Mouse (Mus musculus) CD4-positive, CD25-positive, alpha-beta regulatory T cell, adult 4 months (primary cell): ENCODE data around the gene Ttc7b. TPM values are rescaled to one million over a fixed set of nuclear protein-coding genes. Genes with fewer than 3 reads are reported as not detected.

Experiments used
- ATAC-seq: one replicate; pipeline ENCODE4 v1.8.0; 2017
- polyA plus RNA-seq, 2 experiments: library from polyadenylated mRNA; unstranded; fragments of 100-300 nt; shearing (Covaris generic); gene quantifications; one replicate each; pipeline ENCODE4 v1.2.1; 2017

Ttc7b gene
- polyA plus RNA-seq, 2 experiments from 2014 or later, result 3.4 to 5.1 TPM

- no peak for ATAC-seq
These were observed 142.4 kb downstream of the Ttc7b start for GRCm38 (mm10) chr12:100378266-100378665.

- ATAC-seq, result no peak
These were observed 142.8 kb downstream of the Ttc7b start for GRCm38 (mm10) chr12:100377791-100378190.

- no peak for ATAC-seq
These were observed 144.8 kb downstream of the Ttc7b start for GRCm38 (mm10) chr12:100375801-100376200.

GRCm38 (mm10) chr12:100372785-100373184 lies 147.8 kb downstream of the Ttc7b start:
- ATAC-seq, result no peak

- ATAC-seq, result no peak
These were observed 148.6 kb downstream of the Ttc7b start for GRCm38 (mm10) chr12:100372015-100372414.

- no peak for ATAC-seq
These were observed 150.8 kb downstream of the Ttc7b start for GRCm38 (mm10) chr12:100369786-100370185.

- ATAC-seq, result no peak
These were observed 151.4 kb downstream of the Ttc7b start for GRCm38 (mm10) chr12:100369220-100369619.

- no peak for ATAC-seq
These were observed 159.3 kb downstream of the Ttc7b start for GRCm38 (mm10) chr12:100361330-100361729.

GRCm38 (mm10) chr12:100358040-100358620 lies 162.5 kb downstream of the Ttc7b start:
- no peak for ATAC-seq

- ATAC-seq, result no peak
These were observed 164.2 kb downstream of the Ttc7b start for GRCm38 (mm10) chr12:100356407-100356806.

GRCm38 (mm10) chr12:100355565-100355964 lies 165.1 kb downstream of the Ttc7b start:
- ATAC-seq, result no peak

GRCm38 (mm10) chr12:100353954-100354353 lies 166.7 kb downstream of the Ttc7b start:
- ATAC-seq, result no peak

- no peak for ATAC-seq
These were observed 167.4 kb downstream of the Ttc7b start for GRCm38 (mm10) chr12:100353075-100353782.

GRCm38 (mm10) chr12:100352094-100352493 lies 168.5 kb downstream of the Ttc7b start:
- no peak for ATAC-seq

- no peak for ATAC-seq
These were observed 177.1 kb downstream of the Ttc7b start for GRCm38 (mm10) chr12:100343554-100343953.

GRCm38 (mm10) chr12:100341614-100342013 lies 179.0 kb downstream of the Ttc7b start:
- no peak for ATAC-seq

GRCm38 (mm10) chr12:100340901-100341460 lies 179.6 kb downstream of the Ttc7b start:
- no peak for ATAC-seq

- ATAC-seq, result no peak
These were observed 182.6 kb downstream of the Ttc7b start for GRCm38 (mm10) chr12:100338055-100338454.

- ATAC-seq, result no peak
These were observed 183.1 kb downstream of the Ttc7b start for GRCm38 (mm10) chr12:100337351-100338018.

GRCm38 (mm10) chr12:100336241-100336640 lies 184.4 kb downstream of the Ttc7b start:
- no peak for ATAC-seq

GRCm38 (mm10) chr12:100331806-100332205 lies 188.8 kb downstream of the Ttc7b start:
- no peak for ATAC-seq

- no peak for ATAC-seq
These were observed 190.4 kb downstream of the Ttc7b start for GRCm38 (mm10) chr12:100330234-100330633.

- no peak for ATAC-seq
These were observed 191.6 kb downstream of the Ttc7b start for GRCm38 (mm10) chr12:100328998-100329397.

GRCm38 (mm10) chr12:100328557-100328956 lies 192.1 kb downstream of the Ttc7b start:
- ATAC-seq, result no peak
